Mouse (Mus musculus) embryonic facial prominence, embryonic 10.5 days (tissue): ENCODE measurements around the gene Srp54b. TPM values are rescaled to one million over a fixed set of nuclear protein-coding genes. Genes with fewer than 3 reads are reported as not detected.
"Not testable (repeated sequence)": the region's sequence is repeated elsewhere in the genome, so short reads cannot be mapped to it uniquely, and the experiment has no call there.

Experiments used
- DNase-seq: peaks from one replicate; pipeline ENCODE4 v3.0.0-alpha.2; 2017; ENCODE audit warnings: low spot score
- H3K27ac ChIP-seq: fragments of 300-500 bp; sonication (generic); replicated peaks from 2 replicates; pipeline ENCODE4 v1.5.1; 2016; ENCODE audit warnings: mild to moderate bottlenecking
- H3K27me3 ChIP-seq: fragments of 300-500 bp; sonication (generic); replicated peaks from 2 replicates; pipeline ENCODE4 v1.6.1; 2016; ENCODE audit warnings: low read depth, mild to moderate bottlenecking; ENCODE audit not compliant: poor library complexity, severe bottlenecking
- H3K36me3 ChIP-seq: fragments of 300-500 bp; sonication (generic); replicated peaks from 2 replicates; pipeline ENCODE4 v1.6.1; 2016; ENCODE audit warnings: mild to moderate bottlenecking, moderate library complexity
- H3K4me1 ChIP-seq: fragments of 300-500 bp; sonication (generic); 2 replicates; pipeline ENCODE4 v1.6.1; 2016
- H3K4me3 ChIP-seq: fragments of 300-500 bp; sonication (generic); 2 replicates; pipeline ENCODE4 v1.5.1; 2016; ENCODE audit warnings: mild to moderate bottlenecking, moderate library complexity
- H3K9me3 ChIP-seq: fragments of 300-500 bp; sonication (generic); 2 replicates; pipeline ENCODE4 v1.6.1; 2016; ENCODE audit warnings: mild to moderate bottlenecking
- WGBS: fragments of 180-500 bp; shearing (Covaris S2); methylation state at CpG from one replicate; pipeline ENCODE4 v1.1.7; 2016; 5-methylcytosine and 5-hydroxymethylcytosine counted together
- polyA plus RNA-seq: library from polyadenylated mRNA; unstranded; fragments of >200 nt; fragmentation: Nextera tagmentation; extraction: Ambion mirVana; gene quantifications from 2 replicates; pipeline ENCODE4 v1.2.1, GENCODE M21; 2016

The Srp54b gene
- polyA plus RNA-seq, 1 experiment from 2014 or later, result 46.3 TPM

DNA sequence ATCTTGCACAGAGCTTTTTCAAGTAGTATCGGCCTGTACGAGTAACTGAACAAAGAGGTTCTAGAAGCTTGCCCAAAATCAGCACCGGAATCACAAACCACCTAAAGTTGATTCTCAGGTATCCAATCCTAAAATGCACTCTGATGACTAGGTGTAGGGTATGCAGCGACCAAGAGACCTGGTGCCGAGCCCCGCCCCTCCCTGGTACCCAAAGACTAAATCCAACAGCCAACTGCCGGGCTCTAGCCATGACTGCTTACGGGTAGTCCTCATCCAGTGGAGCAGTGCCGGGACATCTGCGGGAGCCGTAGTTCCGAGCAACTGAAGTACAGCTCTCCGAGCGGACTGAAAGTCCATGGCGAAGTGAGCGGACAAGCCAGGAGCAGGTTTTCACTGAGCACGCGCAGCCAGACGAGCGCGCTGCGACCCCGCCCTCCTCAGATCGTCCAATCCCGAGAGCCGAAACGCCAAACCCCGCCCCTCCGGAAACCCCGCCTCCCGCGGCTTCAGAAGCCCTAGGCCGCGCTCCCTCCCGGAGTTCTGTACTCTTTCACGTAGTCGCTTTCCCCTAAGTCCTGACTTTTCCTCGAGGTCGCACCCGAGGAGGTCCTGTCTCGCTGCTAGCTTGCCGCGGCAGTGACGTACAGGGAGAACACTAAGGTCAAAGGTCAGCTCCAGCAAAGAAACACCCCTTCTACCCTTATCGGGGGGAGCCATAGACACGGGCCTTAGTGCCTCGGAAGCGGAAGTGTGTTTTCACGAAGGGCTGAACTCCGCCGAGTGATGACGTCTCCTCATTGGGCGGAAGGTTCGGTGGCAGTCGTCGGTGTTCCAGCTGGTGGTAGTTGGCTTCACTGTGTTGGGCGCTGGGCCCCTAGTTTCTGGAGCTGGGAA, 75.0 kb downstream of the Srp54b start, which contains the start of gene Srp54c:
Gene Srp54c (plus strand): TSS at position 543 of the 894 bp plus-strand sequence.
- not testable (repeated sequence) for H3K27me3 ChIP-seq, H3K36me3 ChIP-seq, H3K4me1 ChIP-seq, H3K9me3 ChIP-seq, H3K27ac ChIP-seq, DNase-seq
- no CpG with 5 or more reads among the region's 57 CpGs for WGBS
- H3K4me3 ChIP-seq, result peak within 1 kb of the TSS; percentile 53

DNA sequence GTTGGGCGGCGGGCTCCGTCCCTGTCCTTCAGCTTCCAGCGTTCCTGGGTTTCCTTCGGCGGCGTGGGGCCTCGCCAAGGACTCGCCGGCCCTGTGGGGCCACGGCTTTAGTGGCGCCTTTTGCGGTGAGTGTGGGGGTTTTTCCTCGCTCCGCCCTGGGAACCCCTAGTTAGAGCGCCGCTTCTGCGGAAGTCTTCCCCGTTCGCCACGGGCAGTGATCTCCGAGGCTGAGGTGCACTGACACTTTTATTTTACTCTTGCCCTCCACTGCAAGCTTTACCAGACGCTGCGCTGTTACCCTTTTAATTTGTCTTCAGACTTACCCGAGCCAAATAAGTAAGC, 75.6 kb downstream of the Srp54b start:
- peak overlapping the region; percentile 53 for H3K4me3 ChIP-seq
- WGBS, result under 1% methylated on average over 14 of the region's 25 CpGs
- not testable (repeated sequence) for H3K27ac ChIP-seq, H3K36me3 ChIP-seq, H3K27me3 ChIP-seq, H3K4me1 ChIP-seq, H3K9me3 ChIP-seq, DNase-seq

Other genes with a start within 250 kb of the Srp54b start
- not detected in 2 replicates for gene Gm20403, start 168.6 kb upstream of the Srp54b start, polyA plus RNA-seq
- 34.5 and 38.0 TPM in 2 replicates for gene Baz1a, start 140.8 kb upstream of the Srp54b start, polyA plus RNA-seq
- gene 2700097O09Rik, start 75.0 kb upstream of the Srp54b start, polyA plus RNA-seq, result 45.6 and 49.1 TPM in 2 replicates
- gene Srp54a, start 74.8 kb upstream of the Srp54b start, polyA plus RNA-seq, result 144 and 156 TPM in 2 replicates
- 9.6 and 10.1 TPM in 2 replicates for gene Fam177a, start 30.6 kb upstream of the Srp54b start, polyA plus RNA-seq
- gene 1700047I17Rik2, start 44.5 kb downstream of the Srp54b start, polyA plus RNA-seq, result 5.1 and 7.6 TPM in 2 replicates
- 51.9 and 54.2 TPM in 2 replicates for gene Srp54c, start 75.1 kb downstream of the Srp54b start, polyA plus RNA-seq
- gene 1110008L16Rik, start 144.5 kb downstream of the Srp54b start, polyA plus RNA-seq, result 18.9 and 19.6 TPM in 2 replicates
- gene Ppp2r3c, start 147.9 kb downstream of the Srp54b start, polyA plus RNA-seq, result 22.2 and 23.0 TPM in 2 replicates
- gene Psma6, start 229.1 kb downstream of the Srp54b start, polyA plus RNA-seq, result 510 and 513 TPM in 2 replicates